Mouse (Mus musculus): ENCODE data around the gene Galnt18.

Gene Galnt18

GRCm38 (mm10) chr7:111779504-111780242, at the start of gene Galnt18:
Galnt18 (minus strand) TSS chr7:111779977.
- DNase-seq (ENCODE audit: low read depth in 1 of 2, low spot score in 2 of 2) = no peak

- no peak for DNase-seq (ENCODE audit: low read depth in 1 of 2, low spot score in 2 of 2)
These were observed 47.6 kb upstream of the Galnt18 start for GRCm38 (mm10) chr7:111827337-111827736.

DNA sequence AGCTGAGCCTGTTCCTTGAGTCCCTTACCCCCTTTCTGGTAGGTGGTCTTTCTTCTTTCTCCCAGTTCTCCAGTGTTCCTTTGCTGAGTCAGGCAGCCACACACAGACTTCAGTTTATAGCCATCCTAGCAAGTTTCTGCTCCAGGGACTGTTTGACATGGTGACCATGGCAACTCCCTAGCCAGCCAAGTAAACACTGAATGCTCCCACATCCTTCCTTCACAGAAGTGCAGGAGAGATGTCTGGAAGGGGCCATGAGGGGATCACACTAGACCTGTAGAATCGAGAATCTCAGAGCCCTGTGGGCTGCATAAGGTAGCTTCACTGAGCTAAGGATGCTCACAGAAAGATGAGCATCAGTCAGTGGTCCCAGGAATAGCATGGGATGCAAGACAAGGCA, 33.3 kb upstream of the Galnt18 start:
- no peak for DNase-seq (ENCODE audit: low read depth in 1 of 2, low spot score in 2 of 2)

GRCm38 (mm10) chr7:111811036-111811435, 31.3 kb upstream of the Galnt18 start:
- DNase-seq (ENCODE audit: low read depth in 1 of 2, low spot score in 2 of 2) = no peak

GRCm38 (mm10) chr7:111809796-111810195, 30.0 kb upstream of the Galnt18 start:
- no peak for DNase-seq (ENCODE audit: low read depth in 1 of 2, low spot score in 2 of 2)

DNA sequence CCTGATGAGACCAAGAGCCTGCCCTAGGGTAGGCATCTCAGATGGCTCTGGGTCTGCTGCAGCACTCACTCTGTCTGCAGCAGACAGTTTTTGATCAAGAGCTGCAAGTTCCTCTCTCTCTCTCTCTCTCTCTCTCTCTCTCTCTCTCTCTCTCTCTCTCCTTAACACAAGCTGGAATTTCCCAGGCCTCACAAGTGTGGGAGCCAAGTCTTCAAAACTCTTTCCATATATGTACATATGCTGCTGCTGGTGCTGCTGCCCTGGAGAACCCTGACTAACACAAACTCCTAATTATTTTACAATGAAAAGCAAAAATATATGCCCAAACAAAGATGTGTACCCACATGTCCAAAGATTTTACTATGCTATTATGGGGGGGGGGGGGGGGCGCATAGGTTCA, 26.3 kb upstream of the Galnt18 start:
- no peak for DNase-seq (ENCODE audit: low read depth in 1 of 2, low spot score in 2 of 2)

- no peak for DNase-seq (ENCODE audit: low read depth in 1 of 2, low spot score in 2 of 2)
These were observed 24.9 kb upstream of the Galnt18 start for GRCm38 (mm10) chr7:111804646-111805045.

DNA sequence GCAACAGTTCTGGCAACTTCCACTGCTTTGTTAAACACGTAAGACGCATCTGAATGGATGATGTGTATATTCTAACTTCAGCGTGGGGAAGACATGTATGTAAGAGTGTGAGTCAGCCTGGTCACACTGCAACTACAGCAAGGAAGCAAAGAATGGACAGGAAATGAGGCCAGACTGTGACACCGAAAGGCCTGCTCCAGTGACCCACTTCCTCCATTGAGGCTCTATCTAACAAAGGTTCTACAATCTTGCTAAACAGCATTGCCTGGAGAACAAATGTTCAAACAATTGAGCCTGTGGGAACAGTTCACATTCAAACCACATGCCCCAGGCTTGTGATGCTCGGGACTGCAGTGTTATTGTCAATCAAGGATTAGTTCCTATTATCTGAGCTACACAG, 21.0 kb upstream of the Galnt18 start:
- DNase-seq (ENCODE audit: low read depth in 1 of 2, low spot score in 2 of 2) = no peak

- DNase-seq (ENCODE audit: low read depth in 1 of 2, low spot score in 2 of 2) = no peak
These were observed 20.3 kb upstream of the Galnt18 start for GRCm38 (mm10) chr7:111800120-111800519.

GRCm38 (mm10) chr7:111799021-111799420, 19.2 kb upstream of the Galnt18 start:
- no peak for DNase-seq (ENCODE audit: low read depth in 1 of 2, low spot score in 2 of 2)

GRCm38 (mm10) chr7:111797337-111798010, 17.7 kb upstream of the Galnt18 start:
- no peak for DNase-seq (ENCODE audit: low read depth in 1 of 2, low spot score in 2 of 2)

GRCm38 (mm10) chr7:111795059-111795458, 15.3 kb upstream of the Galnt18 start:
- no peak for DNase-seq (ENCODE audit: low read depth in 1 of 2, low spot score in 2 of 2)

DNA sequence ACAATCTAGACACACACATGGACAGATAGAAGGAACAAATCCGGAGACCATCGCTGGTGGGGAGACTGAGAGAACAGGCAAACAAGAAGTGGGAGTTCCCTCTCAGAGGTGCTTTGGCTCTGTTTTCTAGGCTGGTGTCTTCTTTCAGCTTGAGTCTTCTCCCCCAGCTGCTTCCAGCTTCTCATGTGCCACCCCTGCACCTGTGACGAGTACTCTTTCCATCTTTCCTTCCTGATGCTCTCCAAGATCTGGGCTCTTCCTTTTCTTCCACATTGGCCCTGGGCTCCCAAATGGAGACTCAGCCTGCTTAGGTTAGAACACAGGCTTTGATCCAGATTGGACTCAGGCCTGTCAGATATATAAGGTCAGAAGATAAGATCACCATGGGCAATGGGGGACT, 12.4 kb upstream of the Galnt18 start:
- no peak for DNase-seq (ENCODE audit: low read depth in 1 of 2, low spot score in 2 of 2)

DNA sequence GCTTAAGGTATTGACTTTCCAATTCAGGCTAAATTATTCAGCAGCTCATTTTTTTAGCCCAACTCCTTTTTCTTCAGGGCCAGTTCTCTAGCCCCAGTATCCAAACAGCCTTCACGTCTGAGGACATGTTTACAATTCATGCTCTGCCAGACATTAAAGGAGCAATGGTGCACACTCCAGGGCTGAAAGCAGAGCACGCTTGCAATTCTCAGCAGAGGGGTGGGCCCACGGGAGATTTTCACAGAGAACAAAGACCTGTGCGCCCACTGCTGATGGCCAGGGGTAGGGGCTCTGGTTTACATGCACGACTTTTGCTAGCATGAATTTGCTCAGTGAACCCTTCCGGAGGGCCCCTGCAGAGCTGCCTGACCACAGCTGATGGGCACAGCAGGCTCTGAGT, 11.6 kb upstream of the Galnt18 start:
- no peak for DNase-seq (ENCODE audit: low read depth in 1 of 2, low spot score in 2 of 2)

- DNase-seq (ENCODE audit: low read depth in 1 of 2, low spot score in 2 of 2) = no peak
These were observed 8.1 kb upstream of the Galnt18 start for GRCm38 (mm10) chr7:111787921-111788320.

DNA sequence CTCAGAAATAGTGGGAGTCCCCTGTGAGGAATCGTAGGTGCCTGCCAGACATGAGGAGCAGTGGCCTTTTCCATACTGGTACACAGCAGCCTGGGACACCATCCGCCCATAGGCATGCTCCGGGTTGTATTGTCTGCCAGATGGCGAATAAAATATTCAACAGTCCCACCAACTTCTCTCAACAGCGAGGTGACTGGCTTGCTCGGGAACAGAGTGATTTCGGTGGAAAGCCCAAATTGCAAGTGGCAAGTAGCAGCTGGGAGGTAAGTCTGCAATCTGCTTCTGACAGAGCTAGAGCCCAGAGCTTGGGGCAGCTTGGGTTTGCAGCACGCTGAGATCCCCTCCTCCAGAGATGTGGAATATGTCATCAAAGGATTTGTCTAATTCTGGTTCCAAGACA, 5.7 kb upstream of the Galnt18 start:
- no peak for DNase-seq (ENCODE audit: low read depth in 1 of 2, low spot score in 2 of 2)

- DNase-seq (ENCODE audit: low read depth in 1 of 2, low spot score in 2 of 2) = no peak
These were observed 2.3 kb upstream of the Galnt18 start for GRCm38 (mm10) chr7:111782126-111782525.

- DNase-seq (ENCODE audit: low read depth in 1 of 2, low spot score in 2 of 2) = no peak
These were observed 1.5 kb upstream of the Galnt18 start for GRCm38 (mm10) chr7:111781316-111781715.

DNA sequence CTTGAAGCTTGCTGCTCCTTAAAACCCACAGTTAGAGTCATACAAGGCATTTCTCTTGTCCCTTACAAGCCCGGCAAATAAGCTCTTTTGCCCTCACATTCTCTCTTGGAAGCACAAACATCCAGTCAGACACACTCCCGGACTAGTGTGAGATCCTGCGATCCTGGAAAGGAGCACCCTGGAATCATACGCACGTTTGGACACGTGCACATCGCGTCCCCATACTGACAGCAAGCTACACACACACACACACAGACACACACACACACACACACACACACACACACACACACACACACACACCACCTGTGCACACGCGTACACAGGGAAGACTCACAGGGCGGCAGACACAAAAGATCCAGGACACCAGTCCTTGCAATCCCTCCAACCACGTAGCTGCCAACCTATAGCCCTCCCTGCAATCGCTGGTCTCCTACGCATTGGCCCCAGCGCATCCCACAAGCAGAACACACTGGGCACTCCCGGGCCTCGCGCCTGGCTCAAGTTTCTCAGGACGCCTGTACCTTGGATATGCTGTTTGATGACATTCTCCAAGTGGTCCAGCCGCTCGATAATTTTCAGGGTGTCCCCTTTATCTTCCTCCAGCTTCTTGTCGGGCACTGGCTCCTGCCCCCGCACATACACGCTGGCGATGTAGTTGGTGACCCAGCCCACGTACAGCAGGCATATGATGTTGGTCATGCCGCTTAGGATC, 831 bp downstream of the Galnt18 start:
- no peak for DNase-seq (ENCODE audit: low read depth in 1 of 2, low spot score in 2 of 2)

- no peak for DNase-seq (ENCODE audit: low read depth in 1 of 2, low spot score in 2 of 2)
These were observed 1.6 kb downstream of the Galnt18 start for GRCm38 (mm10) chr7:111778212-111778611.

GRCm38 (mm10) chr7:111777186-111777585, 2.6 kb downstream of the Galnt18 start:
- no peak for DNase-seq (ENCODE audit: low read depth in 1 of 2, low spot score in 2 of 2)

DNA sequence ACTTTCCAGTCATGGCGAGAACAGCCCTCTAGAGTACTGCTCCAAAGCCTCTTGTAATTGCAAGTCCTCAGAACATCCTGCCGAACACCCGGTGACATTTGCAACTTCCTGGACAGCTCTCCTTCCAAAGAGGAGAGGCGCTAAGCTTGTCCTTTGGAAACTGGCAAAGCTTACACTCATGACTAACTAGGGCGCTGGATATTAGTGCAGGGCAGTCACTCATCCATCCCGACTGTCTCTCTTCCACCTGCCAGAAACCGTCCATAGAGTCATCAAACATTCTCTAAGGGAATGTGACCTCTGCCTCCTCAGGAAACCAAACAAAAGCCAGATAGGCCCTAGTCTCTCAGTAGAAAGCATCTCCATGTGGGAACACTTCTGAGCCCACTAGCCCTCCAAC, 3.6 kb downstream of the Galnt18 start:
- no peak for DNase-seq (ENCODE audit: low read depth in 1 of 2, low spot score in 2 of 2)
